Mouse (Mus musculus): Measurements from ENCODE around the gene Ggps1.
"Not testable (repeated sequence)": the region's sequence is repeated elsewhere in the genome, so short reads cannot be mapped to it uniquely, and the experiment has no call there.

Gene Ggps1

GRCm38 (mm10) chr13:14035875-14036630 is 27.2 kb downstream of the Ggps1 start:
- no peak for DNase-seq

DNA sequence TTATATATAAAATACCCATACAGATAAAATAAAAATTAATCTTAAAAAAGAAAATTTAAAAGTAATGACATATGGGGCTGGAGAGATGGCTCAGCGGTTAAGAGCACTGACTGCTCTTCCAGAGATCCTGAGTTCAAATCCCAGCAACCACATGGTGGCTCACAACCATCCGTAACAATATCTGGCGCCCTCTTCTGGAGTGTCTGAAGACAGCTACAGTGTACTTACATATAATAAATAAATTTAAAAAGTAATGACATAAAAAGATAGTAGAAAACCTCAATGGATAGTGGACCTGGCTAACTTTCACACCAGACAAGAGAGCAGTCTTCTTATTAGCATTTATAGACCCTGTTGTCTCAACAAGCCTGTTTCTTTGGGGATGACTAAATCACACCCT is 27.9 kb downstream of the Ggps1 start:
- DNase-seq: not testable (repeated sequence)

DNA sequence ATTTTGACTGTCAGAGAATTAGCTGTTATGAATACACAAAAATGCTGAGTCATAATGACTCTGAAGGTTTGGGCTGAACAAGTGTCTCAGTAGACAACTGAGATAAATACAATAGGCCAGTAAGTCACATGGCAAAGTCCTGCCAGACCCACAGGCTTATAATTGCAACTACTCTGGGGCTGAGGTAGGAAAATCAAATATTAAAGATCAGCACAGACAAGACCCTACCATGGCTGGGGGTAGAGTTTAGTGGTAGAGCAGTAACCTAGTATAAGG is 29.3 kb downstream of the Ggps1 start:
- no peak for DNase-seq

DNA sequence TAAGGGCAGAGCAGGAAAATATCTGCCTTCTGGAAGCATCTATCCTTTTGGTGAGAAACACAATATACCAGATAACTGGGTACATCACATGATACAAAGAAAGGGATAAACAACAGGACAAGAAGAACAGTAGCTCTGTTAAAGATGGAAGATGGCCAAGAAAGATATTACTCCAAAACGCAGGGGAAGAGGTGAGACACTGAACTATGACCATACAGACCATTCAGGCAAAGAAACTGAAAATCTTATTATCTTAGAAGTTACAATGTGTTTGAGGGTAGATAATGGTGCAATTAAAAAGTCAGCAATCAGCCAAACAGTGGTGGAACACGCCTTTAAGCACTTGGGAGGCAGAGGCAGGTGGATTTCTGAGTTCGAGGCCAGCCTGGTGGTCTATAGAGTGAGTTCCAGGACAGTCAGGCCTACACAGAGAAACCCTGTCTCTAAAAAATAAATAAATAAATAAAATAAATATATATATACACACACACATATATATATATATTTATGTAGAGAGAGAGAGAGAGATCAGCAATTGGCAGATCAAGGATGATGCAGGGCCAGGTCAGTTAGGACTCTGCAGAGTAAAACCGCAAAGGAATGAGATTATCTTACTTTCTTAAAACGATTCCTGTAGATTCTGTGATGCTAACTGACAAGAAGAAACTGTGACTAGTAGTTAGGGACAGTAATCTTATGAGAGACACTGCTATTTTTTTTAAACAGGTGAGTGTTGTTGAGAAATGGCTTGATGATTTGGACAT is 29.8 kb downstream of the Ggps1 start:
- DNase-seq: no peak

DNA sequence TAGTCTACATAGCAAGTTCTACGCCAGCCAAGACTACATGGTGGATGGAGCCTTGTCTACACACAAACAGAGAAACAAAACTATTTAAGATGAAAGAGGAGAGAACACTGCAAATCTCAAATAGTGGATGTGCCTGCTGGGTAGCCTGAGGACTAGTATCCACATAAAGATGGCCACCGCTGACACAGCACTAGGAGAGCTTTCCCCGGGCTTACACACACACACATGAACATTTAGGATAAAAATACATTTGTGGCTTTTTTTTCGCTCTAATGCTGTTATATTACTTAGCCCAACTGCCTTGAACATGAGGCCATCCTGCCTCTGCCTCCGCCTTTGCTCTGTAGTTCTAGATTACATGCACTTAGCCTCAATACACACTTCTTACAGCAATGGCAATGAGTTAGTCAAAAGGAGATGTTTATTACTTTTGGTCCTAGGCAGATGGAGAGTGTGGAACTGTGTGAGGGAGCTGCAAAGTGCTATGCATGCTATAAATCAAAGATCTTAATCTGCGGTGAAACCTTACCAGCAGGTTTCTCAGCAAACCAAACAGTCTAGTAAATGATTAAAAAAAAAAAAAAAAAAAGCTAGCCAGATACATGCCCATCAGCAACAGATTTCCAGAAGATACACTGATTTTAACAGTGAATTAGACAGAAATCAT is 37.0 kb downstream of the Ggps1 start:
- no peak for DNase-seq

GRCm38 (mm10) chr13:14025554-14025953 is 37.7 kb downstream of the Ggps1 start:
- DNase-seq: no peak

GRCm38 (mm10) chr13:14021417-14021816 is 41.9 kb downstream of the Ggps1 start:
- not testable (repeated sequence) for DNase-seq

DNA sequence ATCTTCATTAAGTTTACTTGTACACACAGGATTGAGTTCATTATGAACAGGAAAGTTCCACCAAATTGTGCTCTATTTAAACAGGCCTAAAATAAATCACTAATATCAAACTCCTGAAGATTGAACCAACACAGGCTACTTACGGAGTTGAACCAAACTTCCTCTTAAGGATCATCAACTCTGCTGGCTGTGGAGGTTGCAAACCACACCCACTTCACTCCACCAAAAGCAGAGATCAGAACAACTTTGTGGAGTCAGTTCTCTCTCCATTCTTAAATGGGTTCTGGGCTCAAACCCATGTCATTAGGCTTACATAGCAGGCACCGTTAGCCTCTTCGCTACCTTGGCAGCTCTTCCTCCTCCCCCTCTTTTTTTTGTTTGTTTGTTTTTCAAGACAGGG is 44.4 kb downstream of the Ggps1 start:
- no peak for DNase-seq

DNA sequence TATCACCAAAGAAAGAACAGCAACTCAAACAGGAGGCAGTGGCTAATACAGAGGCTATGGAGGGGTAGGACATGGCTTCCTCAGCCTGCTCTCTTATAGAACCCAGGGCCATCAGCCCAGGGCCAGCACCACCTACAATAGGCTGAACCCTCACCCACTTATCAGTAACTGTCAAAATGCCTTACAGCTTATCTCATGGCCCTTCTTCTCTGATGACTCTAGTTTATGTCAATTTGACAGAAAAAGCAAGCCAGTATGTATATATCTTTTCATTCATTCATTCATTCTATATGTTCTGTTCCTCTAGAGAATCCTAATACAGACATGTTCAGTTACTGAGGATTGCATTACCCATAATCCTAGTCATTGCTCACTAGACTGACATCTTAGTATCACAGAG is 45.0 kb downstream of the Ggps1 start:
- DNase-seq: no peak

DNA sequence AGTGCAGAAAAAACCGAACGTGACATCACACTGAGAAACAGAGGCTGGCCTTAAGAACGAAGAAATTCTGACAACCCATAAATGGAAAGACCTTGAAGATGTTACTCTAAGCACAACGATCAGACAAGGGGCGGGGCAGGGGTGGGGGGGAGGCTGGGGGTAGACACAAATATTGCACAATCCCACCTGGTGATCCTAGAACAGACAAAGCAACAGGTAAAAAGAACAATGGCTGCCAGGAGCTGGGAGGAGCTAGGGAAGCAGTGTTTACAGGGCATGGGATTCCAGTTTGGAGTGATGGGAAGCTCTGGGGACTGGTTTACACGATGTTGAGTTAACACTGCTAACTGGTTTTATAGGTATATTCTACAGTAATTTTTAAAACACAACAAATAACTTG is 47.7 kb downstream of the Ggps1 start:
- DNase-seq: no peak

DNA sequence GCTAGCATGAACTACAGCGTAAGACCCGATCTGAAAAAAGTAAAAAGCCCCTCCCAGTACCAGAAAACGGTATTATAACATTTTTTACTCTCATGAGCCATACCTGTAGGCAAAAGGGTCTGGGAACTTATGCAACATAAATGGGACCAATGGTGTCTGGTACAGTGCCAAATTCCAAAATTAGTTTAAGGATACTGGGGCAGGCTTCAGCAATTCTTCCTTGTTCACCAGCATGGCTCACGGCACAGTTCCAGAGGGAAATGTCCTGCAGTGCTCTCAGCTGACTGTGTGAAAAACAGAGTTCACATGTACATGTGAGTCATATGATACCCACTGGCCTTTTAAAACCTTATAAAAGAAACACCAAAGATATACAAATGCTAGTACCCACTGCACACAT is 48.7 kb downstream of the Ggps1 start:
- no peak for DNase-seq

- DNase-seq: no peak
Observed at GRCm38 (mm10) chr13:14014001-14014400, 49.3 kb downstream of the Ggps1 start.

- DNase-seq: no peak
Observed at GRCm38 (mm10) chr13:14011454-14011995, 51.8 kb downstream of the Ggps1 start.

DNA sequence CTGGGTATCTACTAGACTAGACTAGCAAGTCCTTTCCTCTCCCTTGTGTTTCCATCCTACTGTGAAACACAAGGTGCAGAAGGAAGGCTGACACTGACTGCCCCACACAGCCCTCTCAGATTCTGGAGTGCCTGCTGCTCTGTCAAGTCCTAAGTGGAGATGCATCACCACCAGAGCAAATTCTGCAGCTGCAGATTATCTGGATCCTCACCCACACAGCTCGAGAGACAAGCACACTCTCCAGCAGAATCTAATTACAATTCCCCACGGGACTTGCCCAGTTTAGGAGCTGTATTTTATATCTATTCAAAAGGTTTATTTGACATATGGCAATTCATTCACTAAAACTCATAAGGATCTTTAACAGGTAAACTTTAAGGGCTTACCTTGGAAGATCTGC is 57.2 kb downstream of the Ggps1 start:
- DNase-seq: no peak

- no peak for DNase-seq
Observed at GRCm38 (mm10) chr13:14004999-14005398, 58.3 kb downstream of the Ggps1 start.

DNA sequence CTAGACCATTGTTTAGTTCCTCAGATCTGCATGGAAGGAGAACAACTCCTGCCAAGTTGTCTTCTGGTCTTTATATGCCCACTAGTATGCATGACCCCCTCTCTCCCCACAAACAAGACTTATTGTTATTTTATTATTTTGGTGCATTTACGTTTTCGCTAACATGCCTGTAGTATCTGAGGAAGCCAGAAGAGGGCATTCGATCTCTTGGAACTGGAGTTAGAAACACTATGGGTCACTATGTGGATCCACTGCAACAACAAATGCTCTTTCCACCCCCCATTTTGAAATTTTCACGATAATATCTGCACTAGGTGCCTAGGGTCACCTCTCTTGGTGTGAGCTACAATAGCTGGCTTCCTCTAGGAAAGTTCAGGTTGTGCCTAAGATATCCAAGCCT is 59.2 kb downstream of the Ggps1 start:
- no peak for DNase-seq

GRCm38 (mm10) chr13:14002706-14003105 is 60.6 kb downstream of the Ggps1 start:
- no peak for DNase-seq

All from kidney, adult 8-10 months (tissue).